Mouse (Mus musculus): ENCODE measurements around the gene Lrrc18. TPM values are rescaled to one million over a fixed set of nuclear protein-coding genes. Genes with fewer than 3 reads are reported as not detected.

Gene Lrrc18
- polyA plus RNA-seq, 1 experiment from 2014 or later: 0.30 TPM

DNA sequence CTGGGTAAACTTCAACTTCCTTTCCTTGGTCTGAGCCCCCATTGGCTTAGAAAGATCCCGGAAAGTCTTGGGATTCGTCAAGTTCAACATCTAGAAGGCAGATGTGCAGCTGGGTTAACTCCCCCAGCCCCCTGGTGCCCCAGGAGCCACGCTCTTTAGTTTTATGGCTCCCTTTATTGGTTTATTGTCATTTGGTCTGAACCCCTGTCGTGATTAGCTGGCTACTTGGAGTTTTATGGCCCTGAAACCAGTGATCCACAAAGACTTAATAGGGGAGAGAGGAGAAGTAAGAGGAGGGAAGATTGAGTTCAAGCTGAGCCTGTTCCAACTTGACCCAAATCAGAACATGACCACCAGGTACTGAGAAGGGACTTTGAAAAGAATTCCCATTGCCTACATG, 4.5 kb upstream of the Lrrc18 start:
- H3K9me3 ChIP-seq (replicated peaks; ENCODE audit: control insufficient read depth, low read length): no peaks in the 10 kb centered on the region
- no peak overlapping the region for H3K9ac ChIP-seq (ENCODE audit: low read length)
- no peak overlapping the region for H3K27ac ChIP-seq (ENCODE audit: low read length)
- no peaks in the 10 kb centered on the region for H3K27me3 ChIP-seq (ENCODE audit: control insufficient read depth, insufficient read depth, low read length)
- WGBS: 57% methylated on average over 4 of the region's 4 CpGs
- ATAC-seq (ENCODE audit: insufficient read depth, low FRiP score): no peak
- no peaks in the 10 kb centered on the region for H3K36me3 ChIP-seq (ENCODE audit: control insufficient read depth, insufficient read depth, low read length)
- H3K4me1 ChIP-seq (ENCODE audit: control insufficient read depth, insufficient read depth, low read length): no peaks in the 10 kb centered on the region; the same call in 1 of the 2 replicates
- H3K4me2 ChIP-seq (ENCODE audit: low read depth, low read length): no peak overlapping the region
- no peak overlapping the region for H3K4me3 ChIP-seq (replicated peaks; ENCODE audit: low read length)

DNA sequence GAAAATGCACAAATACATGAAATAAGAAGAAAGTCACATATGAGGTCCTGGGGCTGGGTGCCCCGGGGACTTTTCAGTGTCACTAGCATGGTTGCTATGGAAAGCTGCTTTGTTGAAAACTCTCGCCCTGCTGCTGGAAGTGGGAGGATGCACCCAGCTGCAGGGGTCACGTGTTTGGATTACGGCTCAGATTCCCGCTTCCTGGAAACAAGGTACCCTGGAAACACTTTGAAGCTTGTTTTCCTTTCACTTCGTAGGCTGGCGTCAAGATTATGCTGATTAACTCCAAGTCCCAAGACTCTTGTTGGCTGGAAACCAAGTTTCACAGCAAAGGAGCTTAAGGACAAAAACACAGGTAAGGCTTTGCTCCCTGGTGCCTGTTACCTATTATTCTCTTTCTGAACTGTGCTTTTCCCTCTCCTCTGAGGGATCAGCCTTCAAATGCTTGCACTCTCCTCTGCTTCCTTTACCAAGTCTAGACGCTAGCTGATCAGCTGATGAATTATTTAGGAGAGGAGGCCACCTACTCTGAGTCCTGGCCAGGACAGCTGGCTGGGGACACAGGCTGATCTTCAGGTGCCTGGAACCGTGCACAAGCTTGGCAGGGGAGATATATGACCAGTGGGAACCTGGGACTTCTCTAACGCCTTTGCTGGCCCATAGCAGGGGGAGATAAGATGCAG, 3.9 kb downstream of the Lrrc18 start:
- ATAC-seq (ENCODE audit: insufficient read depth, low FRiP score): 0 out of 2 replicates have a peak, but pooled peaks have one; percentile 33

DNA sequence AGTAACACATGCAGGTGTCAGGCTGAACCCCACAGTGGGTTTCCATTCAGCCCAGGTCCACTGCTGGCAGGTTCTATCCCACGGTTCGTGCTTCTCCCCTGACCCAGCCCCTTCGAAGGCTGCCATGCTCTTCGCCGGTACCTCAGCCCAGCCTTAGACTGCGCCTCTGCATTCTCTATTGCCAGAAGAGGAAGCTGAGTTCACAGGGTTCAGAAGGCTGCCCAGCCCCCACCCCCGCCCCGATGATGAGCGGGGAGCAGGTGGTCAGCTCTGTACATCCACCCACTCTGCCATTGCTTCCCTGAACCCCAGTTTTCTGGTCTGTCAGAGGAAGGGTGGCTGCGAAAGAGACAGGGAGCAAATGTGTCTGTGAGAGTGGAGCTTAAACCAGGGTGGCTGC, 8.3 kb downstream of the Lrrc18 start:
- Histone ChIP-seq H3K9ac (ENCODE audit: low read length) (no peak overlapping the region), H3K4me1 (ENCODE audit: control insufficient read depth, insufficient read depth, low read length) (no peaks in the 10 kb centered on the region), H3K27me3 (ENCODE audit: control insufficient read depth, insufficient read depth, low read length) (no peaks in the 10 kb centered on the region), H3K9me3 (replicated peaks; ENCODE audit: control insufficient read depth, low read length) (no peaks in the 10 kb centered on the region), H3K4me3 (replicated peaks; ENCODE audit: low read length) (no peak overlapping the region), H3K27ac (ENCODE audit: low read length) (no peak overlapping the region), H3K36me3 (ENCODE audit: control insufficient read depth, insufficient read depth, low read length) (no peaks in the 10 kb centered on the region), H3K4me2 (ENCODE audit: low read depth, low read length) (no peak overlapping the region)
- WGBS: 44% methylated on average over 10 of the region's 10 CpGs
- no peak for ATAC-seq (ENCODE audit: insufficient read depth, low FRiP score)

More for the DNA sequence above, 3.9 kb downstream of the Lrrc18 start:
- Histone ChIP-seq H3K36me3 (ENCODE audit: control insufficient read depth, insufficient read depth, low read length) (no peaks in the 10 kb centered on the region), H3K9ac (ENCODE audit: low read length) (0 out of 2 replicates have a peak overlapping the region, but pooled peaks have one; percentile 15), H3K4me1 (ENCODE audit: control insufficient read depth, insufficient read depth, low read length) (no peaks in the 10 kb centered on the region), H3K9me3 (replicated peaks; ENCODE audit: control insufficient read depth, low read length) (no peaks in the 10 kb centered on the region), H3K27me3 (ENCODE audit: control insufficient read depth, insufficient read depth, low read length) (no peaks in the 10 kb centered on the region), H3K4me3 (replicated peaks; ENCODE audit: low read length) (peak overlapping the region; percentile 3; the same call in 1 of the 2 replicates), H3K27ac (ENCODE audit: low read length) (no peak overlapping the region), H3K4me2 (ENCODE audit: low read depth, low read length) (peak overlapping the region; percentile 32)
- WGBS: 6% methylated on average over 10 of the region's 10 CpGs

DNA sequence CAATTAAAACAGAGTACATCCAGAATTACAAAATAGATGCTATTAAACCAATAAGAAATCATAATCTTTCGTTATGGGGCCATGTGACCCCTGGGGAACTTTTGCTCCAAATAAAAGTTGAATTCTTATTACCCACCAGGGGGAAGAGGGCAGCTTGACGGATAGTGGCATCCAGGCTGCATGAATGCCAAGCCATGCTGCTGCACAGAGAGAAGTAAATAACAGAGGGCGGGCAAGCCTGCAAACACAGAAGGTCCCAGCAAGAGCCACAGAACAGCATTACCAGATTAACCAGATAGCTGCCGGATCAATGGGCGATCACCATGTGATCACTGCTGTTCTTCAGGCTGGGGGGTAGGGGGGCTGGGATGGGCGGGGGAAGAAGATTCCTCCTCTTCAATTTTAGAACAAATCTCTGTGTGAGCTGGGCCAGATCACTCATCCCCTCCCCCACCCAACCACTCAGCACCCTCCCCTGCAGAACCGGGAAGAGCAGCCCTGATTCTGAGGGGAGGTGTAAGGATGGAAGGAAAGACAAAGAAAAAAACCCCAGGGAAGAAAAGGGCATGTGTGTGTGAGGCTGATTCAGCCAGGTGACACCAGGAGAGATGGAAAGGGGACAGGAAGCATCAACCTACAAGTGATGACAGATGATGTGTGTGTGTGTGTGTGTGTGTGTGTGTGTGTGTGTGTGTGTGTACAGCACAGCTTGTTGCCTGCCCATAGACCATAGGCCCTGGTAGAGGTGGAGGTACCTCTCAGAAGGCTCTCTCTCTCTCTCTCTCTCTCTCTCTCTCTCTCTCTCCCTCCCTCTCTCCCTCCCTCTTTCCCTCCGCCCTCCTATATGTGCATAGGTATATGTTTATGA, 9.2 kb downstream of the Lrrc18 start:
- Histone ChIP-seq H3K27me3 (ENCODE audit: control insufficient read depth, insufficient read depth, low read length) (no peaks in the 10 kb centered on the region), H3K9me3 (replicated peaks; ENCODE audit: control insufficient read depth, low read length) (peaks cover 3% of the 10 kb centered on the region; the same call in 1 of the 2 replicates), H3K9ac (ENCODE audit: low read length) (no peak overlapping the region), H3K4me3 (replicated peaks; ENCODE audit: low read length) (no peak overlapping the region), H3K27ac (ENCODE audit: low read length) (no peak overlapping the region), H3K4me2 (ENCODE audit: low read depth, low read length) (no peak overlapping the region), H3K4me1 (ENCODE audit: control insufficient read depth, insufficient read depth, low read length) (no peaks in the 10 kb centered on the region), H3K36me3 (ENCODE audit: control insufficient read depth, insufficient read depth, low read length) (no peaks in the 10 kb centered on the region)
- no peak for ATAC-seq (ENCODE audit: insufficient read depth, low FRiP score)
- WGBS: 36% methylated on average over 8 of the region's 8 CpGs

DNA sequence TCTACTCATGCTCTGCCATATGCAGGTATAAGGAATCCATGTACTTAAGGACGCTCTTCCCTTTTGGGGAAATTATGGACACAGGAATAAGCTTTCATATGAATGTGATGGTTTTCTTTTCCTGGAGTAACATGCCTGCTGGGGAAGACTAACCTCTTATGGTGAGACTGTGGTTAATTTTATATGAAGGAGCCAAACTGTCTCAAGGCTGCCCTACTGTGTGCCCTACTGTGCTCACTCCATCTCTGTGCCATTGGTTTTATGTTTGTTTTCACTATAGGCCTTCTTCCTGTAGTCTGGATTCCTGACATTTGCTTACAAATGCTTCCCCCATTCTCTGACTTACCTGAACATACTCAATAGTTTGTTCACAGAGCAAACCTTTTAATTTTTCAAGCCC, 13.9 kb downstream of the Lrrc18 start:
- no peak overlapping the region for H3K4me2 ChIP-seq (ENCODE audit: low read depth, low read length)
- 98% methylated on average over 1 of the region's 1 CpGs for WGBS
- H3K4me3 ChIP-seq (replicated peaks; ENCODE audit: low read length): no peak overlapping the region
- H3K4me1 ChIP-seq (ENCODE audit: control insufficient read depth, insufficient read depth, low read length): peaks cover 4% of the 10 kb centered on the region; the same call in 1 of the 2 replicates
- no peak for ATAC-seq (ENCODE audit: insufficient read depth, low FRiP score)
- H3K9me3 ChIP-seq (replicated peaks; ENCODE audit: control insufficient read depth, low read length): peaks cover 3% of the 10 kb centered on the region; the same call in 1 of the 2 replicates
- H3K9ac ChIP-seq (ENCODE audit: low read length): no peak overlapping the region
- H3K27me3 ChIP-seq (ENCODE audit: control insufficient read depth, insufficient read depth, low read length): no peaks in the 10 kb centered on the region
- no peaks in the 10 kb centered on the region for H3K36me3 ChIP-seq (ENCODE audit: control insufficient read depth, insufficient read depth, low read length)
- H3K27ac ChIP-seq (ENCODE audit: low read length): no peak overlapping the region

DNA sequence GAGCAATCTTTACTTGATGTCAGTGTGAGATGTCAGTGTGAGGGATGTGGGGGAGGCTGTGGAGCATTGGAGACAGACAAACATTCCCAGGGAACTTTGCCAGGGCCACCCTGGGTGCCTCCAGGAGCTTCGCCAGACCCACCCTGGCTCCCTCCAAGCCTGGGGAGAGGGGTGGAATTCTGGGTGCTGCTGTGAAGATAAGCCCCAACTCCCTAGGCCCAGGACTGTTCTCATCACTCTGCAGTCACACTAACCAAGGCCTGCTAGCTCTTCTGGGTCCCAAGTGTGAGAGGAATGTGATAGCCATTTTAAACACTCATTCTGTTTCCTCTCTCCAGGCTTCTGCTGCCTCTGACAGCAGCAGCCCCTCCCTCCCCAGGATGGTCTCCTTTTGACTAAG, 16.5 kb downstream of the Lrrc18 start:
- Histone ChIP-seq H3K27ac (ENCODE audit: low read length) (no peak overlapping the region), H3K9me3 (replicated peaks; ENCODE audit: control insufficient read depth, low read length) (peaks cover 3% of the 10 kb centered on the region; the same call in 1 of the 2 replicates), H3K4me3 (replicated peaks; ENCODE audit: low read length) (no peak overlapping the region), H3K4me2 (ENCODE audit: low read depth, low read length) (no peak overlapping the region), H3K9ac (ENCODE audit: low read length) (no peak overlapping the region), H3K4me1 (ENCODE audit: control insufficient read depth, insufficient read depth, low read length) (peaks cover 4% of the 10 kb centered on the region; the same call in 1 of the 2 replicates), H3K27me3 (ENCODE audit: control insufficient read depth, insufficient read depth, low read length) (no peaks in the 10 kb centered on the region), H3K36me3 (ENCODE audit: control insufficient read depth, insufficient read depth, low read length) (no peaks in the 10 kb centered on the region)
- no peak for ATAC-seq (ENCODE audit: insufficient read depth, low FRiP score)
- 38% methylated on average over 1 of the region's 1 CpGs for WGBS

DNA sequence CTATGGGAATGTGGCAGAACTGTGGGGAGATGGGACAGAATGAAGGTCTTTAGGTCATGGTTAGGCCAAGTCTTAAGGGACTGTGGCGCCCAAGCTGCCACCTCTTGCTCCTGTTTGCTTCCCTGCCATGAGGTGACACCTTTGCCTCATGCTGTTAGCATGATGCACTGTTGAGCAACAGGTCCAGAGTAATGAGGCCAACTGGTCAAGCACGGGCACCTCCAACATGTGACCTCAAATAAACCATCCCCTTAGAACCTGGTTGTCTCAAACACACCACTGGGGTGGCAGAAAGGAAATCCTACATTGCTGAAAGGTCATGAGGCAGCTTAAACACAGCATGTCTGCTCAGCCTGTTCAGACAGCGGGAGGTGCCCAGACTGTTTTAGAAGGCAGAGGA, 27.9 kb downstream of the Lrrc18 start:
- no peaks in the 10 kb centered on the region for H3K36me3 ChIP-seq (ENCODE audit: control insufficient read depth, insufficient read depth, low read length)
- WGBS: 85% methylated on average over 3 of the region's 3 CpGs

DNA sequence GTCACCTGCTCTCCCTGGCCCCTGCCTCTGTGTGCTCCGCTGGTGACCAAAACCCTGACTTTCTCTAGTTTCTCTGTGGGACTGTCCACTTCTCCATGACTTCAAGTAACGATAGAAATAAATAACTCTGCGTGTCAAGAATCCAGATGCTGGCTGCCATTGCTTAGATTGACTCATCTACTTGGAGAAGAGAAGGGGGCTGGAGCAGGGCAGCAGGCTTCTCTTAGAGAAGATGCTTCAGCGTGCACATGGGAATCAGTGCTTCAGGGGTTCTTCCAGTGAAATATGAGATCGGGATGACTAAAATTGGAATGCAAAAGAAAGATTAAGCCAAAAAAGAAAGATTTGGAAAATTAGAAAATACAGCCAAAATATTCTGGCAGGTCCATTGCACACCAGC, 28.4 kb downstream of the Lrrc18 start:
- no peak overlapping the region for H3K4me3 ChIP-seq (replicated peaks; ENCODE audit: low read length)
- WGBS: 51% methylated on average over 5 of the region's 5 CpGs
- no peak overlapping the region for H3K4me2 ChIP-seq (ENCODE audit: low read depth, low read length)
- H3K4me1 ChIP-seq (ENCODE audit: control insufficient read depth, insufficient read depth, low read length): 0 out of 2 replicates have a peak, but pooled peaks cover 3% of the 10 kb centered on the region
- no peaks in the 10 kb centered on the region for H3K27me3 ChIP-seq (ENCODE audit: control insufficient read depth, insufficient read depth, low read length)
- H3K9ac ChIP-seq (ENCODE audit: low read length): no peak overlapping the region
- H3K36me3 ChIP-seq (ENCODE audit: control insufficient read depth, insufficient read depth, low read length): no peaks in the 10 kb centered on the region
- peak; percentile 69; the same call in 1 of the 2 replicates for ATAC-seq (ENCODE audit: insufficient read depth, low FRiP score)
- H3K27ac ChIP-seq (ENCODE audit: low read length): no peak overlapping the region
- no peaks in the 10 kb centered on the region for H3K9me3 ChIP-seq (replicated peaks; ENCODE audit: control insufficient read depth, low read length)

More for the DNA sequence above, 27.9 kb downstream of the Lrrc18 start:
- no peak overlapping the region for H3K4me3 ChIP-seq (replicated peaks; ENCODE audit: low read length)
- no peaks in the 10 kb centered on the region for H3K9me3 ChIP-seq (replicated peaks; ENCODE audit: control insufficient read depth, low read length)
- no peak overlapping the region for H3K9ac ChIP-seq (ENCODE audit: low read length)
- H3K4me1 ChIP-seq (ENCODE audit: control insufficient read depth, insufficient read depth, low read length): 0 out of 2 replicates have a peak, but pooled peaks cover 3% of the 10 kb centered on the region
- ATAC-seq (ENCODE audit: insufficient read depth, low FRiP score): no peak
- no peak overlapping the region for H3K27ac ChIP-seq (ENCODE audit: low read length)
- H3K4me2 ChIP-seq (ENCODE audit: low read depth, low read length): no peak overlapping the region
- H3K27me3 ChIP-seq (ENCODE audit: control insufficient read depth, insufficient read depth, low read length): no peaks in the 10 kb centered on the region

DNA sequence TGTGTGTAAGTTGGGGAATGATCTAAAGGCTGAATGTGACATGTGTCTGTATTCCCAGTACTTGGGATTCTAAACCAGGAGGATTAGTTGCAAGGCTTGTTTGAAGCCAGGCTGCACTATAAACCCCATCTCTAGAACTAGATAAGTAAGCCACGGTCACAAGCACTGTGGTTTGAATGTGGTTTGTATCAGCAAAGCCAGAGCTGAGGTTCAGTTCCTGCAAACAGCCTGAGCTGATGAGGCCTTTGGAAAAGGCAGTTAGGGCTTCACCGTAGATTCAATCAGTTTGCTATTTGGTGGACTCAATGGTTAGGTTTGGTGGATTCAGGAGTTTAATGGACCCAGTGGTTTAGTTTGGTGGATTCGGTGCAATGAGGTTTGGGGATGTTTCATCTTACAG, 39.7 kb downstream of the Lrrc18 start:
- WGBS: 78% methylated on average over 3 of the region's 3 CpGs
- Histone ChIP-seq H3K4me2 (ENCODE audit: low read depth, low read length) (no peak overlapping the region), H3K36me3 (ENCODE audit: control insufficient read depth, insufficient read depth, low read length) (no peaks in the 10 kb centered on the region), H3K27ac (ENCODE audit: low read length) (no peak overlapping the region), H3K27me3 (ENCODE audit: control insufficient read depth, insufficient read depth, low read length) (no peaks in the 10 kb centered on the region), H3K4me1 (ENCODE audit: control insufficient read depth, insufficient read depth, low read length) (no peaks in the 10 kb centered on the region), H3K9me3 (replicated peaks; ENCODE audit: control insufficient read depth, low read length) (no peaks in the 10 kb centered on the region), H3K4me3 (replicated peaks; ENCODE audit: low read length) (no peak overlapping the region), H3K9ac (ENCODE audit: low read length) (no peak overlapping the region)
- ATAC-seq (ENCODE audit: insufficient read depth, low FRiP score): no peak

Measured in stomach, embryonic 16.5 days (tissue).